Mouse (Mus musculus): Measurements from ENCODE around the gene Chl1.
A peak's percentile ranks its signal among the peaks of the same experiment; 100 is the strongest.

Chl1 gene

GRCm38 (mm10) chr6:103543753-103544152 is 33.4 kb downstream of the Chl1 start:
- no peak for DNase-seq

- no peak for DNase-seq
These were observed 35.9 kb downstream of the Chl1 start for GRCm38 (mm10) chr6:103546314-103546713.

GRCm38 (mm10) chr6:103549929-103550328 is 39.5 kb downstream of the Chl1 start:
- no peak for DNase-seq

- DNase-seq, result no peak
These were observed 47.9 kb downstream of the Chl1 start for GRCm38 (mm10) chr6:103558037-103558893.

GRCm38 (mm10) chr6:103558894-103559225 is 48.5 kb downstream of the Chl1 start:
- peak; percentile 20 for DNase-seq

- no peak for DNase-seq
These were observed 49.0 kb downstream of the Chl1 start for GRCm38 (mm10) chr6:103559344-103559743.

GRCm38 (mm10) chr6:103564811-103565210 is 54.4 kb downstream of the Chl1 start:
- DNase-seq, result no peak

- DNase-seq, result no peak
These were observed 56.9 kb downstream of the Chl1 start for GRCm38 (mm10) chr6:103567247-103567646.

GRCm38 (mm10) chr6:103572659-103573058 is 62.3 kb downstream of the Chl1 start:
- DNase-seq, result no peak

GRCm38 (mm10) chr6:103584224-103584623 is 73.8 kb downstream of the Chl1 start:
- DNase-seq, result no peak

GRCm38 (mm10) chr6:103585667-103586066 is 75.3 kb downstream of the Chl1 start:
- DNase-seq, result no peak

- DNase-seq, result no peak
These were observed 75.7 kb downstream of the Chl1 start for GRCm38 (mm10) chr6:103586081-103586480.

GRCm38 (mm10) chr6:103602070-103602469 is 91.7 kb downstream of the Chl1 start:
- DNase-seq, result no peak

GRCm38 (mm10) chr6:103610656-103611055 is 100.3 kb downstream of the Chl1 start:
- no peak for DNase-seq

GRCm38 (mm10) chr6:103612626-103613025 is 102.2 kb downstream of the Chl1 start:
- DNase-seq, result no peak

- DNase-seq, result no peak
These were observed 103.3 kb downstream of the Chl1 start for GRCm38 (mm10) chr6:103613714-103614113.

- no peak for DNase-seq
These were observed 105.7 kb downstream of the Chl1 start for GRCm38 (mm10) chr6:103615924-103616602.

- DNase-seq, result no peak
These were observed 110.5 kb downstream of the Chl1 start for GRCm38 (mm10) chr6:103620880-103621279.

GRCm38 (mm10) chr6:103622117-103622713 is 111.8 kb downstream of the Chl1 start:
- no peak for DNase-seq

GRCm38 (mm10) chr6:103632856-103633255 is 122.5 kb downstream of the Chl1 start:
- no peak for DNase-seq

GRCm38 (mm10) chr6:103656778-103657177 is 146.4 kb downstream of the Chl1 start:
- no peak for DNase-seq

- no peak for DNase-seq
These were observed 148.8 kb downstream of the Chl1 start for GRCm38 (mm10) chr6:103659173-103659572.

GRCm38 (mm10) chr6:103665206-103665605 is 154.8 kb downstream of the Chl1 start:
- DNase-seq, result no peak
